Mouse (Mus musculus): ENCODE results near the gene Hsf4. TPM values are rescaled to one million over a fixed set of nuclear protein-coding genes. Genes with fewer than 3 reads are reported as not detected.

Gene Hsf4
- polyA plus RNA-seq (2012; rRNA removed) = 0.14 and 0.31 TPM in 2 replicates

GRCm38 (mm10) chr8:105269461-105269947 lies at the start of gene Hsf4:
Hsf4 (plus strand) TSS chr8:105269801.

GRCm38 (mm10) chr8:105224413-105225271 lies 45.0 kb upstream of the Hsf4 start, which contains the start of gene D230025D16Rik:
D230025D16Rik (plus strand) TSS chr8:105225145.

GRCm38 (mm10) chr8:105254966-105255350 lies 14.6 kb upstream of the Hsf4 start, which contains the start of gene B3gnt9:
B3gnt9 (minus strand) TSS chr8:105255153.

GRCm38 (mm10) chr8:105264024-105264982 lies 5.3 kb upstream of the Hsf4 start, which contains the start of the genes Tradd and Fbxl8:
Tradd (minus strand) TSS chr8:105264609.
Fbxl8 (plus strand) TSS chr8:105264648.

GRCm38 (mm10) chr8:105275840-105276239 lies 6.2 kb downstream of the Hsf4 start, which contains the start of gene Nol3:
Nol3 (plus strand) TSS chr8:105276140.

GRCm38 (mm10) chr8:105289805-105290460 lies 20.3 kb downstream of the Hsf4 start, which contains the start of gene 4931428F04Rik:
4931428F04Rik (minus strand) TSS chr8:105289864.

GRCm38 (mm10) chr8:105295895-105296573 lies 26.4 kb downstream of the Hsf4 start, which contains the start of gene Exoc3l:
Exoc3l (minus strand) TSS chr8:105296101.

GRCm38 (mm10) chr8:105297511-105298192 lies 28.1 kb downstream of the Hsf4 start, which contains the start of gene E2f4:
E2f4 (plus strand) TSS chr8:105297663.

GRCm38 (mm10) chr8:105305211-105306145 lies 35.9 kb downstream of the Hsf4 start, which contains the start of gene Elmo3:
Elmo3 (plus strand) TSS chr8:105305601.

Other genes starting within 250 kb of the Hsf4 start
- not detected in 2 replicates for gene Ces3a, start 221.2 kb upstream of the Hsf4 start, polyA plus RNA-seq (2012; rRNA removed)
- not detected in 2 replicates for gene Ces3b, start 186.0 kb upstream of the Hsf4 start, polyA plus RNA-seq (2012; rRNA removed)
- not detected in 2 replicates for gene Ces4a, start 138.0 kb upstream of the Hsf4 start, polyA plus RNA-seq (2012; rRNA removed)
- gene Cbfb, start 99.1 kb upstream of the Hsf4 start, polyA plus RNA-seq (2012; rRNA removed) = 33.6 and 64.2 TPM in 2 replicates
- 19.5 and 27.4 TPM in 2 replicates for gene D230025D16Rik, start 44.7 kb upstream of the Hsf4 start, polyA plus RNA-seq (2012; rRNA removed)
- gene B3gnt9, start 14.6 kb upstream of the Hsf4 start, polyA plus RNA-seq (2012; rRNA removed) = 5.5 and 7.9 TPM in 2 replicates
- 7.0 and 9.8 TPM in 2 replicates for gene Tradd, start 5.2 kb upstream of the Hsf4 start, polyA plus RNA-seq (2012; rRNA removed)
- gene Fbxl8, start 5.2 kb upstream of the Hsf4 start, polyA plus RNA-seq (2012; rRNA removed) = 0.94 and 1.1 TPM in 2 replicates
- gene Nol3, start 6.3 kb downstream of the Hsf4 start, polyA plus RNA-seq (2012; rRNA removed) = 1.3 and 1.8 TPM in 2 replicates
- gene 4931428F04Rik, start 20.1 kb downstream of the Hsf4 start, polyA plus RNA-seq (2012; rRNA removed) = 49.0 and 56.8 TPM in 2 replicates
- gene Exoc3l, start 26.3 kb downstream of the Hsf4 start, polyA plus RNA-seq (2012; rRNA removed) = 11.9 and 13.4 TPM in 2 replicates
- 125 and 133 TPM in 2 replicates for gene E2f4, start 27.9 kb downstream of the Hsf4 start, polyA plus RNA-seq (2012; rRNA removed)
- 2.1 and 3.4 TPM in 2 replicates for gene Elmo3, start 35.8 kb downstream of the Hsf4 start, polyA plus RNA-seq (2012; rRNA removed)
- 1.9 and 3.0 TPM in 2 replicates for gene Lrrc29, start 56.5 kb downstream of the Hsf4 start, polyA plus RNA-seq (2012; rRNA removed)
- 51.1 and 89.1 TPM in 2 replicates for gene Tmem208, start 56.6 kb downstream of the Hsf4 start, polyA plus RNA-seq (2012; rRNA removed)
- gene Fhod1, start 78.2 kb downstream of the Hsf4 start, polyA plus RNA-seq (2012; rRNA removed) = 18.4 and 21.0 TPM in 2 replicates
- gene Slc9a5, start 79.0 kb downstream of the Hsf4 start, polyA plus RNA-seq (2012; rRNA removed) = 28.6 and 31.2 TPM in 2 replicates
- 3.6 and 3.9 TPM in 2 replicates for gene Plekhg4, start 103.5 kb downstream of the Hsf4 start, polyA plus RNA-seq (2012; rRNA removed)
- not detected in 2 replicates for gene Kctd19, start 143.7 kb downstream of the Hsf4 start, polyA plus RNA-seq (2012; rRNA removed)
- gene Lrrc36, start 143.8 kb downstream of the Hsf4 start, polyA plus RNA-seq (2012; rRNA removed) = 2.1 and 4.3 TPM in 2 replicates
- gene Tppp3, start 201.7 kb downstream of the Hsf4 start, polyA plus RNA-seq (2012; rRNA removed) = 60.2 and 72.4 TPM in 2 replicates
- gene Zdhhc1, start 227.1 kb downstream of the Hsf4 start, polyA plus RNA-seq (2012; rRNA removed) = 34.5 and 38.7 TPM in 2 replicates
- 19.6 and 32.8 TPM in 2 replicates for gene Hsd11b2, start 249.0 kb downstream of the Hsf4 start, polyA plus RNA-seq (2012; rRNA removed)

Measured in central nervous system, embryonic 11.5 days (tissue).